Comparison of ENCODE assay signal across 8 mouse cellular contexts in genomic region chr11:31759868-31760765, GRCm38 (mm10).
DNase-seq lines count a peak whose midpoint lies in the region; ATAC-seq and TF ChIP-seq lines count a peak whose summit lies in the region.

No protein-coding gene starts in this region.

- no peak overlapping the region for H3K4me2 ChIP-seq in hindbrain, embryonic 11.5 days (replicated peaks; ENCODE audit: low read depth, low read length)

- no peak overlapping the region for H3K9ac ChIP-seq in hindbrain, embryonic 11.5 days (ENCODE audit: low read depth, low read length)

- no peaks in the 10 kb centered on the region for H3K27me3 ChIP-seq in hindbrain, embryonic 11.5 days (ENCODE audit: control insufficient read depth, insufficient read depth, low read length)
- H3K27me3 ChIP-seq in megakaryocyte, embryonic 14.5 days (replicated peaks): peaks cover 2% of the 10 kb centered on the region
- H3K27me3 ChIP-seq in thymus, adult 2 months (ENCODE audit: control insufficient read depth, insufficient read depth, low read length): no peaks in the 10 kb centered on the region

- no peak for TF ChIP-seq POLR2A in thymus, adult 2 months (IDR thresholded peaks at IDR 0.05; ENCODE audit: control insufficient read depth, extremely low read depth, insufficient read depth, low read length, poor library complexity)

- no peaks in the 10 kb centered on the region for H3K9me3 ChIP-seq in hindbrain, embryonic 11.5 days (ENCODE audit: control insufficient read depth, low read length)
- no peaks in the 10 kb centered on the region for H3K9me3 ChIP-seq in megakaryocyte, embryonic 14.5 days

- 0 out of 2 replicates have a peak, but pooled peaks cover 3% of the 10 kb centered on the region for H3K4me1 ChIP-seq in hindbrain, embryonic 11.5 days (replicated peaks; ENCODE audit: control insufficient read depth, insufficient read depth, low read length)
- H3K4me1 ChIP-seq in megakaryocyte, embryonic 14.5 days: peaks cover 76% of the 10 kb centered on the region
- H3K4me1 ChIP-seq in thymus, adult 2 months (replicated peaks; ENCODE audit: control insufficient read depth, insufficient read depth, low read length): peaks cover 26% of the 10 kb centered on the region

- WGBS in hindbrain, embryonic 11.5 days: 39% methylated on average over 9 of the region's 9 CpGs
- 38% methylated on average over 9 of the region's 9 CpGs for WGBS in thymus, adult 2 months

- ATAC-seq in hindbrain, embryonic 11.5 days (ENCODE audit: low FRiP score): peak; percentile 61

- no peak overlapping the region for H3K4me3 ChIP-seq in hindbrain, embryonic 11.5 days (ENCODE audit: low read depth, low read length)
- H3K4me3 ChIP-seq in megakaryocyte, embryonic 14.5 days (replicated peaks): peak overlapping the region; percentile 73
- H3K4me3 ChIP-seq in thymus, adult 2 months (ENCODE audit: control insufficient read depth, insufficient read depth, low read length): no peak overlapping the region

- peak overlapping the region; percentile 18; the same call in 1 of the 2 replicates for H3K27ac ChIP-seq in hindbrain, embryonic 11.5 days (ENCODE audit: low read depth, low read length)
- peak overlapping the region; percentile 92 for H3K27ac ChIP-seq in thymus, adult 2 months (ENCODE audit: control insufficient read depth, insufficient read depth, low read length)

- DNase-seq in cerebellum, postnatal 10 days: peak; percentile 52 to 54
- no peak for DNase-seq in cerebellum, postnatal 4 days (ENCODE audit: low spot score in 2 of 2)
- DNase-seq in spleen, adult 18-20 months: peak; percentile 8 to 14
- DNase-seq in spleen, postnatal 14 days (ENCODE audit: low spot score in 2 of 2): no peak
- DNase-seq in hindbrain, embryonic 11.5 days (ENCODE audit: low spot score): no peak
- peak; percentile 52 for DNase-seq in thymus, adult 2 months
- no peak for DNase-seq in urinary bladder, adult 2 months (ENCODE audit: low spot score)

- TF ChIP-seq CTCF in thymus, adult 2 months (IDR thresholded peaks at IDR 0.05; ENCODE audit: borderline replicate concordance, control insufficient read depth, extremely low read depth, insufficient read depth, low read length, poor library complexity): no peak

- no peaks in the 10 kb centered on the region for H3K36me3 ChIP-seq in hindbrain, embryonic 11.5 days (ENCODE audit: control insufficient read depth, insufficient read depth, low read length)
- H3K36me3 ChIP-seq in megakaryocyte, embryonic 14.5 days (replicated peaks; ENCODE audit: low read length): no peaks in the 10 kb centered on the region
- H3K36me3 ChIP-seq in thymus, adult 2 months (ENCODE audit: control insufficient read depth, insufficient read depth, low read length): no peaks in the 10 kb centered on the region

Comparison
In these comparisons a context has a peak if more than half of its experiments do, and no peak if none do; other contexts are left out.
1. DNase-seq: peak in cerebellum, postnatal 10 days (2 of 2), spleen, adult 18-20 months (2 of 2) and thymus, adult 2 months (single experiment); none in cerebellum, postnatal 4 days (0 of 2), spleen, postnatal 14 days (0 of 2), hindbrain, embryonic 11.5 days (single experiment) and urinary bladder, adult 2 months (single experiment).